29 mouse cellular contexts compared by ENCODE assay signal in the genomic region with DNA sequence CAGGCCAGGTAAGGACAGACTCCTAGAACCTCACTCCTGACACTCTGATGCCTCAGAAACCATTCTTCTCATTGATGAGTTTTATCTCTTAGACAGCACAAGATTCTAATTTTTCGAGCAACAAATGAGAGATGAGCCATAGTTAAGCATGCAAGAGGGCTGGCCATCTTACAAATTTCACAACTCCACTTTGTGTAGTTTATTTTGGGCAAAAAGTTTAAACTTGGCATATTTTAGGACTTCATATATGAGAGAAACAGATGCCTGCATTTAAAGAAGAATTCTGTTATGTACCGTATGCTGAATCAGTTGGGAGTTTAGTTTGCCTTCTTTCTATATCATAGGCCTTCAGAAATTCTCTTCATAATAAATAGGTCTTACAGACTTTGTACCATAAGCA. TPM values are rescaled to one million over a fixed set of nuclear protein-coding genes. Genes with fewer than 3 reads are reported as not detected.
A peak's percentile ranks its signal among the peaks of the same experiment; 100 is the strongest.
DNase-seq lines count a peak whose midpoint lies in the region; ATAC-seq and TF ChIP-seq lines count a peak whose summit lies in the region.
"Had no signal": no experiment of that assay in that cellular context is flagged by ENCODE, and none has a peak within 500 bp of the region (broad histone marks: within the 10 kb centered on the region; RNA-seq: fewer than 3 reads in every experiment).

No protein-coding gene starts in this region.

- no peak for TF ChIP-seq CTCF in forebrain, postnatal 0 days (IDR thresholded peaks at IDR 0.05; ENCODE audit: low read depth)

- peak; percentile 53 for ATAC-seq in forebrain, postnatal 0 days
- ATAC-seq in midbrain, embryonic 11.5 days (ENCODE audit: low FRiP score) = no peak
- ATAC-seq: activated CD4-positive, CD25-positive, alpha-beta regulatory T cell, adult 4 months; CD4-positive, CD25-positive, alpha-beta regulatory T cell, adult 4 months; forebrain, embryonic 13.5 days; forebrain, embryonic 15.5 days; Patski had no signal

- peak; percentile 25 for DNase-seq in forebrain, postnatal 0 days
- DNase-seq in forebrain, embryonic 10.5 days (ENCODE audit: extremely low spot score, low spot score) = no peak
- peak; percentile 37 for DNase-seq in midbrain, embryonic 11.5 days (ENCODE audit: low spot score, missing footprints)
- DNase-seq in midbrain, embryonic 10.5 days (ENCODE audit: low spot score) = no peak
- no peak for DNase-seq in heart, adult 11 months
- DNase-seq: adrenal gland, adult 8-10 months; adrenal gland, postnatal 14 days; adrenal gland, postnatal 36 days; B cell, adult 2 months; cerebellum, adult 11 months; cerebellum, adult 18-20 months; cerebellum, adult 8-10 months; cerebellum, adult 9-11 months; cerebellum, postnatal 14 days; cerebellum, postnatal 36 days; embryo, embryonic 11 days had no signal

- H3K27ac ChIP-seq in forebrain, postnatal 0 days (ENCODE audit: low read depth, low read length) = no peak overlapping the region
- H3K27ac ChIP-seq in forebrain, embryonic 10.5 days = no peak overlapping the region
- H3K27ac ChIP-seq in midbrain, embryonic 11.5 days (ENCODE audit: low read depth, low read length) = no peak overlapping the region
- no peak overlapping the region for H3K27ac ChIP-seq in midbrain, embryonic 10.5 days (replicated peaks)
- H3K27ac ChIP-seq: embryonic facial prominence, embryonic 13.5 days; embryonic facial prominence, embryonic 15.5 days; forebrain, embryonic 13.5 days; forebrain, embryonic 15.5 days had no signal

- no peak overlapping the region for H3K4me3 ChIP-seq in forebrain, postnatal 0 days (ENCODE audit: low read depth, low read length)
- H3K4me3 ChIP-seq in forebrain, embryonic 10.5 days = no peak overlapping the region
- no peak overlapping the region for H3K4me3 ChIP-seq in midbrain, embryonic 11.5 days (ENCODE audit: low read depth, low read length)
- no peak overlapping the region for H3K4me3 ChIP-seq in midbrain, embryonic 10.5 days
- H3K4me3 ChIP-seq: embryonic facial prominence, embryonic 13.5 days; embryonic facial prominence, embryonic 15.5 days; erythroblast, embryonic 14.5 days; forebrain, embryonic 13.5 days; forebrain, embryonic 15.5 days had no signal

- no peak overlapping the region for H3K9ac ChIP-seq in forebrain, postnatal 0 days
- no peak overlapping the region for H3K9ac ChIP-seq in midbrain, embryonic 11.5 days (ENCODE audit: low read length)
- H3K9ac ChIP-seq: embryonic facial prominence, embryonic 13.5 days; embryonic facial prominence, embryonic 15.5 days; forebrain, embryonic 13.5 days; forebrain, embryonic 15.5 days had no signal

- no peaks in the 10 kb centered on the region for H3K36me3 ChIP-seq in forebrain, postnatal 0 days (ENCODE audit: insufficient read depth)
- no peaks in the 10 kb centered on the region for H3K36me3 ChIP-seq in forebrain, embryonic 10.5 days (replicated peaks)
- H3K36me3 ChIP-seq in midbrain, embryonic 11.5 days (ENCODE audit: control insufficient read depth, insufficient read depth, low read length) = no peaks in the 10 kb centered on the region
- no peaks in the 10 kb centered on the region for H3K36me3 ChIP-seq in midbrain, embryonic 10.5 days
- H3K36me3 ChIP-seq: embryonic facial prominence, embryonic 13.5 days; embryonic facial prominence, embryonic 15.5 days; forebrain, embryonic 15.5 days; G1E had no signal

- no peaks in the 10 kb centered on the region for H3K27me3 ChIP-seq in forebrain, postnatal 0 days (ENCODE audit: insufficient read depth, low read length)
- no peaks in the 10 kb centered on the region for H3K27me3 ChIP-seq in forebrain, embryonic 10.5 days (ENCODE audit: poor library complexity, severe bottlenecking)
- H3K27me3 ChIP-seq in midbrain, embryonic 11.5 days (ENCODE audit: control insufficient read depth, insufficient read depth, low read length) = no peaks in the 10 kb centered on the region
- H3K27me3 ChIP-seq in midbrain, embryonic 10.5 days (ENCODE audit: low read depth, poor library complexity, severe bottlenecking) = no peaks in the 10 kb centered on the region
- H3K27me3 ChIP-seq: CH12.LX; embryonic facial prominence, embryonic 13.5 days; embryonic facial prominence, embryonic 15.5 days; forebrain, embryonic 13.5 days; forebrain, embryonic 15.5 days; Patski had no signal

- H3K4me2 ChIP-seq in forebrain, postnatal 0 days (ENCODE audit: low read depth) = no peak overlapping the region
- no peak overlapping the region for H3K4me2 ChIP-seq in midbrain, embryonic 11.5 days
- H3K4me2 ChIP-seq: embryonic facial prominence, embryonic 13.5 days; embryonic facial prominence, embryonic 15.5 days; forebrain, embryonic 13.5 days; forebrain, embryonic 15.5 days had no signal

- no peaks in the 10 kb centered on the region for H3K9me3 ChIP-seq in forebrain, postnatal 0 days (ENCODE audit: low read length)
- H3K9me3 ChIP-seq in forebrain, embryonic 10.5 days = no peaks in the 10 kb centered on the region
- H3K9me3 ChIP-seq in midbrain, embryonic 11.5 days (ENCODE audit: control insufficient read depth, low read length) = no peaks in the 10 kb centered on the region
- H3K9me3 ChIP-seq in midbrain, embryonic 10.5 days (replicated peaks) = no peaks in the 10 kb centered on the region
- H3K9me3 ChIP-seq: embryonic facial prominence, embryonic 13.5 days; embryonic facial prominence, embryonic 15.5 days; forebrain, embryonic 13.5 days; forebrain, embryonic 15.5 days; G1E had no signal

- WGBS in forebrain, postnatal 0 days = 71% methylated on average over 2 of the region's 2 CpGs
- 86% methylated on average over 2 of the region's 2 CpGs for WGBS in forebrain, embryonic 10.5 days
- WGBS in midbrain, embryonic 11.5 days = 89% methylated on average over 2 of the region's 2 CpGs
- 93% methylated on average over 2 of the region's 2 CpGs for WGBS in midbrain, embryonic 10.5 days

- H3K4me1 ChIP-seq in forebrain, postnatal 0 days (ENCODE audit: insufficient read depth) = no peaks in the 10 kb centered on the region
- no peaks in the 10 kb centered on the region for H3K4me1 ChIP-seq in forebrain, embryonic 10.5 days
- H3K4me1 ChIP-seq in midbrain, embryonic 11.5 days (ENCODE audit: control insufficient read depth, insufficient read depth, low read length) = no peaks in the 10 kb centered on the region
- H3K4me1 ChIP-seq in midbrain, embryonic 10.5 days = no peaks in the 10 kb centered on the region
- H3K4me1 ChIP-seq: embryonic facial prominence, embryonic 13.5 days; embryonic facial prominence, embryonic 15.5 days; forebrain, embryonic 13.5 days; forebrain, embryonic 15.5 days had no signal

RNA-seq across cellular contexts. Expression of a gene that starts 35.0 kb away (rescaled TPM):
- total RNA-seq in forebrain, postnatal 0 days (2014; rRNA removed) = 16.3 and 23.1 TPM in 2 replicates
- polyA plus RNA-seq in forebrain, postnatal 0 days (2015; fragmentation: Nextera tagmentation; extraction: Ambion mirVana) = 9.7 and 11.3 TPM in 2 replicates
- 0.09 and 0.55 TPM in 2 replicates for polyA plus RNA-seq in forebrain, embryonic 10.5 days (2016; fragmentation: Nextera tagmentation; extraction: Ambion mirVana)
- 2.6 and 3.3 TPM in 2 replicates for polyA plus RNA-seq in midbrain, embryonic 11.5 days (2014; fragmentation: Nextera tagmentation; extraction: Ambion mirVana)
- 0.63 and 1.9 TPM in 2 replicates for polyA plus RNA-seq in midbrain, embryonic 10.5 days (2016; fragmentation: Nextera tagmentation; extraction: Ambion mirVana)
- total RNA-seq: adrenal gland, adult 18-20 months; adrenal gland, adult 8-10 months; adrenal gland, postnatal 14 days; adrenal gland, postnatal 36 days; CH12.LX; common myeloid progenitor, adult 5-6 weeks had no signal
- polyA plus RNA-seq: embryonic facial prominence, embryonic 11.5 days; erythroblast, embryonic 14.5 days; G1E had no signal

Comparison
In these comparisons a context has a peak if more than half of its experiments do, and no peak if none do; other contexts are left out.
1. DNase-seq: peak in forebrain, postnatal 0 days (single experiment) and midbrain, embryonic 11.5 days (single experiment); none in forebrain, embryonic 10.5 days (single experiment), midbrain, embryonic 10.5 days (single experiment) and heart, adult 11 months (single experiment).